In genomic region chr4:26929879-26930481, GRCm38 (mm10) we compare ENCODE assay signal across 9 mouse cellular contexts.
DNase-seq lines count a peak whose midpoint lies in the region; ATAC-seq and TF ChIP-seq lines count a peak whose summit lies in the region.
"Had no signal": no experiment of that assay in that cellular context is flagged by ENCODE, and none has a peak within 500 bp of the region (broad histone marks: within the 10 kb centered on the region; RNA-seq: fewer than 3 reads in every experiment).

No protein-coding gene starts in this region.

- H3K4me2 ChIP-seq in intestine, postnatal 0 days (replicated peaks; ENCODE audit: low read depth) = no peak overlapping the region
- no peak overlapping the region for H3K4me2 ChIP-seq in intestine, embryonic 16.5 days (ENCODE audit: low read depth, low read length)
- H3K4me2 ChIP-seq in midbrain, embryonic 12.5 days (replicated peaks) = no peak overlapping the region
- H3K4me2 ChIP-seq in liver, embryonic 12.5 days = no peak overlapping the region
- H3K4me2 ChIP-seq: stomach, embryonic 15.5 days had no signal

- peak; percentile 48 for DNase-seq in A20 (ENCODE audit: low read depth, low spot score)
- DNase-seq in embryo, embryonic 10.5 days (ENCODE audit: low spot score) = peak; percentile 64
- no peak for DNase-seq in gastrocnemius, postnatal 36 days
- DNase-seq in kidney, postnatal 14 days = no peak

- no peaks in the 10 kb centered on the region for H3K36me3 ChIP-seq in intestine, postnatal 0 days (ENCODE audit: control insufficient read depth, insufficient read depth)
- H3K36me3 ChIP-seq in intestine, embryonic 16.5 days (ENCODE audit: control insufficient read depth, insufficient read depth, low read length) = no peaks in the 10 kb centered on the region
- no peaks in the 10 kb centered on the region for H3K36me3 ChIP-seq in midbrain, embryonic 12.5 days
- H3K36me3 ChIP-seq in liver, embryonic 12.5 days = no peaks in the 10 kb centered on the region
- H3K36me3 ChIP-seq: stomach, embryonic 15.5 days had no signal

- 67% methylated on average over 6 of the region's 6 CpGs for WGBS in intestine, postnatal 0 days
- WGBS in intestine, embryonic 16.5 days = 60% methylated on average over 6 of the region's 6 CpGs
- WGBS in midbrain, embryonic 12.5 days = 57% methylated on average over 6 of the region's 6 CpGs
- 52% methylated on average over 6 of the region's 6 CpGs for WGBS in liver, embryonic 12.5 days (ENCODE audit: insufficient replicate concordance)

- H3K4me1 ChIP-seq in intestine, postnatal 0 days (replicated peaks; ENCODE audit: control insufficient read depth, insufficient read depth, low read length) = no peaks in the 10 kb centered on the region
- H3K4me1 ChIP-seq in intestine, embryonic 16.5 days (ENCODE audit: control insufficient read depth, insufficient read depth, low read length) = no peaks in the 10 kb centered on the region
- H3K4me1 ChIP-seq in midbrain, embryonic 12.5 days = 0 out of 2 replicates have a peak, but pooled peaks cover 4% of the 10 kb centered on the region
- no peaks in the 10 kb centered on the region for H3K4me1 ChIP-seq in liver, embryonic 12.5 days
- H3K4me1 ChIP-seq: stomach, embryonic 15.5 days had no signal

- no peak overlapping the region for H3K9ac ChIP-seq in intestine, postnatal 0 days (ENCODE audit: low read depth, low read length)
- no peak overlapping the region for H3K9ac ChIP-seq in intestine, embryonic 16.5 days (ENCODE audit: low read depth, low read length)
- no peak overlapping the region for H3K9ac ChIP-seq in midbrain, embryonic 12.5 days (replicated peaks)
- no peak overlapping the region for H3K9ac ChIP-seq in liver, embryonic 12.5 days
- H3K9ac ChIP-seq: stomach, embryonic 15.5 days had no signal

- intact Hi-C loops in gastrocnemius, postnatal 36 days (cut with DNase I) = no loop called here

- no peaks in the 10 kb centered on the region for H3K27me3 ChIP-seq in intestine, postnatal 0 days (replicated peaks; ENCODE audit: control insufficient read depth, insufficient read depth, low read length)
- no peaks in the 10 kb centered on the region for H3K27me3 ChIP-seq in intestine, embryonic 16.5 days (replicated peaks; ENCODE audit: control insufficient read depth, insufficient read depth, low read length)
- H3K27me3 ChIP-seq in midbrain, embryonic 12.5 days = no peaks in the 10 kb centered on the region
- no peaks in the 10 kb centered on the region for H3K27me3 ChIP-seq in liver, embryonic 12.5 days (replicated peaks)
- H3K27me3 ChIP-seq: stomach, embryonic 15.5 days had no signal

- no peak for ATAC-seq in intestine, postnatal 0 days
- ATAC-seq in intestine, embryonic 16.5 days = no peak
- ATAC-seq in midbrain, embryonic 12.5 days (ENCODE audit: low FRiP score, low read depth) = peak; percentile 42; the same call in 1 of the 2 replicates
- no peak for ATAC-seq in liver, embryonic 12.5 days

- no peak overlapping the region for H3K27ac ChIP-seq in intestine, postnatal 0 days (ENCODE audit: low read depth, low read length)
- H3K27ac ChIP-seq in intestine, embryonic 16.5 days (ENCODE audit: low read length) = no peak overlapping the region
- no peak overlapping the region for H3K27ac ChIP-seq in midbrain, embryonic 12.5 days (replicated peaks)
- H3K27ac ChIP-seq in liver, embryonic 12.5 days = no peak overlapping the region
- H3K27ac ChIP-seq: stomach, embryonic 15.5 days had no signal

- no peak overlapping the region for H3K4me3 ChIP-seq in intestine, postnatal 0 days (ENCODE audit: low read depth, low read length)
- H3K4me3 ChIP-seq in intestine, embryonic 16.5 days (ENCODE audit: low read length) = no peak overlapping the region
- H3K4me3 ChIP-seq in midbrain, embryonic 12.5 days = no peak overlapping the region
- no peak overlapping the region for H3K4me3 ChIP-seq in liver, embryonic 12.5 days
- H3K4me3 ChIP-seq: stomach, embryonic 15.5 days had no signal

- TF ChIP-seq CTCF in intestine, postnatal 0 days (IDR thresholded peaks at IDR 0.05; ENCODE audit: low read depth) = peak; percentile 65

- H3K9me3 ChIP-seq in intestine, postnatal 0 days (ENCODE audit: control insufficient read depth) = no peaks in the 10 kb centered on the region
- no peaks in the 10 kb centered on the region for H3K9me3 ChIP-seq in intestine, embryonic 16.5 days (ENCODE audit: control insufficient read depth, low read length)
- H3K9me3 ChIP-seq in midbrain, embryonic 12.5 days = no peaks in the 10 kb centered on the region
- H3K9me3 ChIP-seq in liver, embryonic 12.5 days (replicated peaks) = no peaks in the 10 kb centered on the region
- H3K9me3 ChIP-seq: stomach, embryonic 15.5 days had no signal

Comparison
In these comparisons a context has a peak if more than half of its experiments do, and no peak if none do; other contexts are left out.
1. DNase-seq: peak in A20 (single experiment) and embryo, embryonic 10.5 days (single experiment); none in gastrocnemius, postnatal 36 days (0 of 2) and kidney, postnatal 14 days (single experiment).